Mouse (Mus musculus) lung, postnatal 0 days (tissue): ENCODE measurements at regions not wholly inside any gene's neighbourhood (a gene's known extent, or its start where the extent isn't known, plus 50 kb on each side); places are given as distances from the start of the nearest gene placed in this dataset.
A peak's percentile ranks its signal among the peaks of the same experiment; 100 is the strongest.

Source experiments
- ATAC-seq: fragments of 200-750 bp; cut with Nextera tagmentation; 2 replicates; pipeline ENCODE4 v1.8.0; 2017; ENCODE audit warnings: moderate library complexity
- DNase-seq: peaks from one replicate; pipeline ENCODE4 v3.0.0-alpha.2; 2016; ENCODE audit warnings: low spot score
- H3K27ac ChIP-seq: fragments of 300-500 bp; sonication (generic); 2 replicates; pipeline ENCODE4 v1.5.1; 2014; ENCODE audit warnings: antibody characterized with exemption, mild to moderate bottlenecking, low read length, mixed read lengths
- H3K27me3 ChIP-seq: fragments of 300-500 bp; sonication (generic); replicated peaks from 2 replicates; pipeline ENCODE4 v1.6.1; 2014; ENCODE audit warnings: low read length, mixed read lengths; ENCODE audit not compliant: insufficient read depth
- H3K36me3 ChIP-seq: fragments of 300-500 bp; sonication (generic); 2 replicates; pipeline ENCODE4 v1.6.1; 2014; ENCODE audit warnings: low read length, mixed read lengths; ENCODE audit not compliant: insufficient read depth
- H3K4me1 ChIP-seq: fragments of 300-500 bp; sonication (generic); 2 replicates; pipeline ENCODE4 v1.6.1; 2014; ENCODE audit warnings: antibody characterized with exemption, low read depth, low read length, mixed read lengths; ENCODE audit not compliant: insufficient read depth
- H3K4me2 ChIP-seq: fragments of 300-500 bp; sonication (generic); replicated peaks from 2 replicates; pipeline ENCODE4 v1.6.1; 2014; ENCODE audit warnings: low read depth, mild to moderate bottlenecking, low read length, moderate library complexity, mixed read lengths
- H3K4me3 ChIP-seq: fragments of 300-500 bp; sonication (generic); 2 replicates; pipeline ENCODE4 v1.5.1; 2014; ENCODE audit warnings: low read depth, low read length
- H3K9ac ChIP-seq: fragments of 300-500 bp; sonication (generic); replicated peaks from 2 replicates; pipeline ENCODE4 v1.6.1; 2014; ENCODE audit warnings: low read depth, mild to moderate bottlenecking
- H3K9me3 ChIP-seq: fragments of 300-500 bp; sonication (generic); 2 replicates; pipeline ENCODE4 v1.6.1; 2016; ENCODE audit warnings: low read length, mixed read lengths
- CTCF ChIP-seq: IDR thresholded peaks from 2 replicates; pipeline ENCODE4 v1.5.1; 2016; ENCODE audit warnings: antibody characterized with exemption, mild to moderate bottlenecking
- EP300 ChIP-seq: IDR thresholded peaks from 2 replicates; pipeline ENCODE4 v1.6.1; 2016; ENCODE audit warnings: antibody characterized with exemption, mild to moderate bottlenecking, control low read depth
- WGBS: fragments of 180-500 bp; shearing (Covaris S2); extraction: QIAGEN DNeasy Blood & Tissue Kit; methylation state at CpG from one replicate; pipeline ENCODE4 v1.1.7; 2014; 5-methylcytosine and 5-hydroxymethylcytosine counted together

- no peak overlapping the region for H3K9ac ChIP-seq
- whole genome bisulfite sequencing = 61% methylated on average over 2 of the region's 2 CpGs
- no peak overlapping the region for H3K4me2 ChIP-seq
- no peak overlapping the region for H3K27ac ChIP-seq
- no peaks in the 10 kb centered on the region for H3K36me3 ChIP-seq
- no peaks in the 10 kb centered on the region for H3K4me1 ChIP-seq
- ATAC-seq = no peak
- no peak for TF ChIP-seq EP300
- H3K4me3 ChIP-seq = no peak overlapping the region
- no peak for DNase-seq
- H3K9me3 ChIP-seq = no peaks in the 10 kb centered on the region; the same call in 1 of the 2 replicates
- H3K27me3 ChIP-seq = no peaks in the 10 kb centered on the region
These were observed 174.4 kb downstream of the Rab11fip4 start for GRCm38 (mm10) chr11:79765396-79765795.

- DNase-seq (no peak), ATAC-seq (no peak)
- no peak overlapping the region for H3K4me3 ChIP-seq
- 62% methylated on average over 6 of the region's 6 CpGs for WGBS
- H3K9ac ChIP-seq = no peak overlapping the region
- no peaks in the 10 kb centered on the region; the same call in 1 of the 2 replicates for H3K9me3 ChIP-seq
- no peak overlapping the region for H3K4me2 ChIP-seq
- no peak overlapping the region for H3K27ac ChIP-seq
- H3K27me3 ChIP-seq = no peaks in the 10 kb centered on the region
- TF ChIP-seq EP300 (no peak), CTCF (no peak)
- no peaks in the 10 kb centered on the region for H3K4me1 ChIP-seq
- no peaks in the 10 kb centered on the region for H3K36me3 ChIP-seq
These were observed 173.0 kb downstream of the Rab11fip4 start for GRCm38 (mm10) chr11:79764026-79764425.

- H3K4me1 ChIP-seq = no peaks in the 10 kb centered on the region
- H3K4me3 ChIP-seq = no peak overlapping the region
- 97% methylated on average over 2 of the region's 2 CpGs for WGBS
- DNase-seq (no peak), ATAC-seq (no peak)
- no peaks in the 10 kb centered on the region for H3K9me3 ChIP-seq
- no peak for TF ChIP-seq CTCF
- TF ChIP-seq EP300 = no peak
- no peaks in the 10 kb centered on the region for H3K27me3 ChIP-seq
- no peak overlapping the region for H3K9ac ChIP-seq
- no peak overlapping the region for H3K4me2 ChIP-seq
- no peaks in the 10 kb centered on the region for H3K36me3 ChIP-seq
- H3K27ac ChIP-seq = no peak overlapping the region
These were observed 171.6 kb downstream of the Rab11fip4 start for GRCm38 (mm10) chr11:79762654-79763053.

GRCm38 (mm10) chr11:79762027-79762426 lies 171.0 kb downstream of the Rab11fip4 start:
- H3K36me3 ChIP-seq = no peaks in the 10 kb centered on the region
- no peaks in the 10 kb centered on the region for H3K27me3 ChIP-seq
- DNase-seq = no peak
- H3K4me2 ChIP-seq = no peak overlapping the region
- WGBS = 63% methylated on average over 2 of the region's 2 CpGs
- no peak overlapping the region for H3K9ac ChIP-seq
- no peaks in the 10 kb centered on the region for H3K9me3 ChIP-seq
- no peak overlapping the region for H3K4me3 ChIP-seq
- no peak for TF ChIP-seq EP300
- TF ChIP-seq CTCF = no peak
- no peaks in the 10 kb centered on the region for H3K4me1 ChIP-seq
- H3K27ac ChIP-seq = no peak overlapping the region
- ATAC-seq = no peak

GRCm38 (mm10) chr11:79760533-79760932 lies 169.5 kb downstream of the Rab11fip4 start:
- no peaks in the 10 kb centered on the region for H3K9me3 ChIP-seq
- H3K4me3 ChIP-seq = no peak overlapping the region
- H3K27me3 ChIP-seq = no peaks in the 10 kb centered on the region
- no peaks in the 10 kb centered on the region for H3K4me1 ChIP-seq
- H3K36me3 ChIP-seq = no peaks in the 10 kb centered on the region
- no peak overlapping the region for H3K9ac ChIP-seq
- no peak overlapping the region for H3K4me2 ChIP-seq
- TF ChIP-seq CTCF (peak; percentile 42), EP300 (no peak)
- WGBS = 84% methylated on average over 4 of the region's 4 CpGs
- no peak overlapping the region for H3K27ac ChIP-seq
- ATAC-seq (no peak), DNase-seq (no peak)

GRCm38 (mm10) chr11:79758281-79758680 lies 167.3 kb downstream of the Rab11fip4 start:
- TF ChIP-seq CTCF = no peak
- TF ChIP-seq EP300 = no peak
- no peaks in the 10 kb centered on the region for H3K9me3 ChIP-seq
- H3K4me2 ChIP-seq = no peak overlapping the region
- H3K4me1 ChIP-seq = peaks cover 2% of the 10 kb centered on the region; the same call in 1 of the 2 replicates
- WGBS = 95% methylated on average over 3 of the region's 3 CpGs
- no peak for DNase-seq
- no peak overlapping the region for H3K27ac ChIP-seq
- ATAC-seq = no peak
- H3K27me3 ChIP-seq = no peaks in the 10 kb centered on the region
- no peak overlapping the region for H3K9ac ChIP-seq
- H3K4me3 ChIP-seq = no peak overlapping the region
- H3K36me3 ChIP-seq = no peaks in the 10 kb centered on the region

GRCm38 (mm10) chr11:79757513-79758071 lies 166.6 kb downstream of the Rab11fip4 start:
- no peak for DNase-seq
- H3K27ac ChIP-seq = no peak overlapping the region
- H3K9me3 ChIP-seq = no peaks in the 10 kb centered on the region
- ATAC-seq = no peak
- H3K27me3 ChIP-seq = no peaks in the 10 kb centered on the region
- no peak overlapping the region for H3K4me2 ChIP-seq
- H3K4me3 ChIP-seq = no peak overlapping the region
- no peaks in the 10 kb centered on the region for H3K36me3 ChIP-seq
- 85% methylated on average over 5 of the region's 5 CpGs for WGBS
- peaks cover 9% of the 10 kb centered on the region; the same call in 1 of the 2 replicates for H3K4me1 ChIP-seq
- H3K9ac ChIP-seq = no peak overlapping the region
- TF ChIP-seq CTCF (no peak), EP300 (no peak)
